Mouse (Mus musculus) heart, postnatal 0 days (tissue): Measurements from ENCODE around the gene 4931428L18Rik. TPM values are rescaled to one million over a fixed set of nuclear protein-coding genes. Genes with fewer than 3 reads are reported as not detected.

Experiments
- ATAC-seq: fragments of 200-750 bp; cut with Nextera tagmentation; 2 replicates; pipeline ENCODE4 v1.8.0; 2017; ENCODE audit warnings: low read depth, moderate number of reproducible peaks, moderate library complexity; ENCODE audit not compliant: insufficient read depth
- DNase-seq: peaks from one replicate; pipeline ENCODE4 v3.0.0-alpha.2; 2016; ENCODE audit warnings: low spot score
- H3K27ac ChIP-seq: fragments of 300-500 bp; sonication (generic); 2 replicates; pipeline ENCODE4 v1.5.1; 2014; ENCODE audit warnings: low read depth, mild to moderate bottlenecking
- H3K27me3 ChIP-seq: fragments of 300-500 bp; sonication (generic); 2 replicates; pipeline ENCODE4 v1.6.1; 2014; ENCODE audit warnings: low read length, mixed read lengths; ENCODE audit not compliant: control insufficient read depth, insufficient read depth
- H3K36me3 ChIP-seq: fragments of 300-500 bp; sonication (generic); replicated peaks from 2 replicates; pipeline ENCODE4 v1.6.1; 2014; ENCODE audit warnings: low read length, mixed read lengths; ENCODE audit not compliant: control insufficient read depth, insufficient read depth
- H3K4me1 ChIP-seq: fragments of 300-500 bp; sonication (generic); 2 replicates; pipeline ENCODE4 v1.6.1; 2014; ENCODE audit warnings: antibody characterized with exemption; ENCODE audit not compliant: control insufficient read depth, insufficient read depth
- H3K4me2 ChIP-seq: fragments of 300-500 bp; sonication (generic); 2 replicates; pipeline ENCODE4 v1.6.1; 2014; ENCODE audit warnings: low read depth, mild to moderate bottlenecking, low read length, moderate library complexity
- H3K4me3 ChIP-seq: fragments of 300-500 bp; sonication (generic); 2 replicates; pipeline ENCODE4 v1.5.1; 2014; ENCODE audit warnings: low read depth, low read length
- H3K9ac ChIP-seq: fragments of 300-500 bp; sonication (generic); replicated peaks from 2 replicates; pipeline ENCODE4 v1.6.1; 2014; ENCODE audit warnings: low read depth, low read length, mixed read lengths
- H3K9me3 ChIP-seq: fragments of 300-500 bp; sonication (generic); replicated peaks from 2 replicates; pipeline ENCODE4 v1.6.1; 2016; ENCODE audit warnings: low read length; ENCODE audit not compliant: control insufficient read depth
- CTCF ChIP-seq: IDR thresholded peaks from 2 replicates; pipeline ENCODE4 v1.5.1; 2016; ENCODE audit warnings: antibody characterized with exemption, control low read depth, low read depth
- EP300 ChIP-seq: IDR thresholded peaks from 2 replicates; pipeline ENCODE4 v1.6.1; 2016; ENCODE audit warnings: antibody characterized with exemption, low read depth
- WGBS: fragments of 180-500 bp; shearing (Covaris S2); extraction: QIAGEN DNeasy Blood & Tissue Kit; methylation state at CpG from one replicate; pipeline ENCODE4 v1.1.7; 2014; 5-methylcytosine and 5-hydroxymethylcytosine counted together
- polyA plus RNA-seq: library from polyadenylated mRNA; unstranded; fragments of >200 nt; fragmentation: Nextera tagmentation; extraction: Ambion mirVana; gene quantifications from 2 replicates; pipeline ENCODE4 v1.2.1, GENCODE M21; 2015
- total RNA-seq: library from RNA; depleted of rRNA; stranded (reverse); fragments of >200 nt; gene quantifications from 2 replicates; pipeline ENCODE4 v1.2.3, GENCODE M21; 2014; ENCODE audit warnings: low replicate concordance

Gene 4931428L18Rik
- total and polyA plus RNA-seq, 2 experiments from 2014 or later = 0.23 TPM; not detected in 1

GRCm38 (mm10) chr1:31210144-31210543 lies 12.3 kb downstream of the 4931428L18Rik start:
- Histone ChIP-seq H3K27ac (no peak overlapping the region), H3K4me1 (no peaks in the 10 kb centered on the region), H3K27me3 (no peaks in the 10 kb centered on the region), H3K9ac (no peak overlapping the region), H3K4me3 (no peak overlapping the region), H3K36me3 (no peaks in the 10 kb centered on the region), H3K4me2 (no peak overlapping the region), H3K9me3 (no peaks in the 10 kb centered on the region)
- TF ChIP-seq EP300 (no peak), CTCF (peak; percentile 75)
- DNase-seq (peak; percentile 67), ATAC-seq (no peak)
- WGBS = 3% methylated on average over 5 of the region's 5 CpGs

- WGBS = 59% methylated on average over 3 of the region's 3 CpGs
- H3K27ac ChIP-seq = no peak overlapping the region
- no peak overlapping the region for H3K9ac ChIP-seq
- H3K27me3 ChIP-seq = no peaks in the 10 kb centered on the region
- ATAC-seq (no peak), DNase-seq (no peak)
- H3K4me2 ChIP-seq = no peak overlapping the region
- no peaks in the 10 kb centered on the region for H3K36me3 ChIP-seq
- no peaks in the 10 kb centered on the region for H3K9me3 ChIP-seq
- no peak overlapping the region for H3K4me3 ChIP-seq
- TF ChIP-seq CTCF (no peak), EP300 (no peak)
- H3K4me1 ChIP-seq = no peaks in the 10 kb centered on the region
Measured at GRCm38 (mm10) chr1:31205770-31206169, 16.7 kb downstream of the 4931428L18Rik start.

GRCm38 (mm10) chr1:31205346-31205745 lies 17.1 kb downstream of the 4931428L18Rik start:
- DNase-seq (no peak), ATAC-seq (no peak)
- 71% methylated on average over 7 of the region's 7 CpGs for WGBS
- TF ChIP-seq EP300 (no peak), CTCF (no peak)
- H3K9me3 ChIP-seq = no peaks in the 10 kb centered on the region
- no peak overlapping the region for H3K4me3 ChIP-seq
- H3K4me1 ChIP-seq = no peaks in the 10 kb centered on the region
- H3K4me2 ChIP-seq = no peak overlapping the region
- no peaks in the 10 kb centered on the region for H3K36me3 ChIP-seq
- H3K27ac ChIP-seq = no peak overlapping the region
- H3K9ac ChIP-seq = no peak overlapping the region
- no peaks in the 10 kb centered on the region for H3K27me3 ChIP-seq

- Histone ChIP-seq H3K27me3 (no peaks in the 10 kb centered on the region), H3K4me1 (no peaks in the 10 kb centered on the region), H3K9me3 (no peaks in the 10 kb centered on the region), H3K27ac (no peak overlapping the region), H3K9ac (no peak overlapping the region), H3K36me3 (no peaks in the 10 kb centered on the region), H3K4me3 (no peak overlapping the region), H3K4me2 (no peak overlapping the region)
- DNase-seq (no peak), ATAC-seq (no peak)
- WGBS = 77% methylated on average over 10 of the region's 10 CpGs
- TF ChIP-seq CTCF (no peak), EP300 (no peak)
Measured at GRCm38 (mm10) chr1:31203771-31204170, 18.7 kb downstream of the 4931428L18Rik start.

- Histone ChIP-seq H3K4me2 (no peak overlapping the region), H3K36me3 (no peaks in the 10 kb centered on the region), H3K27ac (no peak overlapping the region), H3K9me3 (no peaks in the 10 kb centered on the region), H3K27me3 (no peaks in the 10 kb centered on the region), H3K4me3 (no peak overlapping the region), H3K9ac (no peak overlapping the region), H3K4me1 (no peaks in the 10 kb centered on the region)
- DNase-seq (no peak), ATAC-seq (no peak)
- WGBS = 84% methylated on average over 3 of the region's 3 CpGs
- TF ChIP-seq CTCF (no peak), EP300 (no peak)
Measured at GRCm38 (mm10) chr1:31196959-31197358, 25.5 kb downstream of the 4931428L18Rik start.

GRCm38 (mm10) chr1:31195633-31196032 lies 26.9 kb downstream of the 4931428L18Rik start:
- Histone ChIP-seq H3K9ac (no peak overlapping the region), H3K4me1 (no peaks in the 10 kb centered on the region), H3K4me2 (no peak overlapping the region), H3K36me3 (no peaks in the 10 kb centered on the region), H3K27ac (no peak overlapping the region), H3K9me3 (no peaks in the 10 kb centered on the region), H3K4me3 (no peak overlapping the region), H3K27me3 (no peaks in the 10 kb centered on the region)
- TF ChIP-seq EP300 = no peak
- TF ChIP-seq CTCF = no peak
- ATAC-seq (no peak), DNase-seq (no peak)
- 57% methylated on average over 1 of the region's 1 CpGs for WGBS
